Comparison of ENCODE assay signal across 21 mouse cellular contexts in genomic region chr8:46374092-46374491, GRCm38 (mm10).
DNase-seq lines count a peak whose midpoint lies in the region; ATAC-seq and TF ChIP-seq lines count a peak whose summit lies in the region.
"Had no signal": no experiment of that assay in that cellular context is flagged by ENCODE, and none has a peak within 500 bp of the region (broad histone marks: within the 10 kb centered on the region; RNA-seq: fewer than 3 reads in every experiment).

No protein-coding gene starts in this region.

- no peaks in the 10 kb centered on the region for H3K27me3 ChIP-seq in G1E (ENCODE audit: insufficient read depth, low read length)
- H3K27me3 ChIP-seq: CH12.LX, Patski had no signal

- DNase-seq in heart, adult 11 months = peak; percentile 48
- no peak for DNase-seq in heart, postnatal 10 days
- peak; percentile 21 for DNase-seq in G1E (ENCODE audit: low spot score)
- DNase-seq in kidney, postnatal 4 days = no peak
- DNase-seq in right cerebral cortex, postnatal 14 days = no peak
- DNase-seq: adrenal gland, adult 2 months; adrenal gland, adult 8-10 months; adrenal gland, postnatal 10 days; adrenal gland, postnatal 14 days; adrenal gland, postnatal 25 days; adrenal gland, postnatal 36 days; B cell, adult 2 months; cerebellum, adult 11 months; cerebellum, adult 11-12 months; cerebellum, adult 18-20 months; cerebellum, adult 2 months had no signal

- no peaks in the 10 kb centered on the region for H3K36me3 ChIP-seq in G1E (replicated peaks)

- no peak for TF ChIP-seq CTCF in G1E (IDR thresholded peaks at IDR 0.05; ENCODE audit: low read depth, low read length)

- H3K9me3 ChIP-seq in G1E (replicated peaks) = peaks cover 6% of the 10 kb centered on the region

- peak; percentile 62 for ATAC-seq in G1E (ENCODE audit: extremely low read depth, insufficient number of reproducible peaks, low FRiP score, poor library complexity, severe bottlenecking)
- peak; percentile 39; the same call in 1 of the 2 replicates for ATAC-seq in megakaryocyte progenitor cell, adult 5-6 weeks (replicated peaks; ENCODE audit: poor library complexity)
- ATAC-seq: activated CD4-positive, CD25-positive, alpha-beta regulatory T cell, adult 4 months; CD4-positive, CD25-positive, alpha-beta regulatory T cell, adult 4 months; Patski had no signal

- intact Hi-C loops in heart, postnatal 10 days (cut with DNase I) = no loop called here

- H3K4me3 ChIP-seq in G1E (ENCODE audit: low read depth, low read length) = no peak overlapping the region

- H3K4me1 ChIP-seq in G1E (ENCODE audit: insufficient read depth, low read depth, low read length) = peaks cover 40% of the 10 kb centered on the region

Comparison
In these comparisons a context has a peak if more than half of its experiments do, and no peak if none do; other contexts are left out.
1. DNase-seq: peak in heart, adult 11 months (single experiment) and G1E (single experiment); none in heart, postnatal 10 days (0 of 2), kidney, postnatal 4 days (0 of 2) and right cerebral cortex, postnatal 14 days (single experiment).